In genomic region chr11:101645411-101646282, GRCm38 (mm10) we compare ENCODE assay signal across 9 mouse cellular contexts. TPM values are rescaled to one million over a fixed set of nuclear protein-coding genes. Genes with fewer than 3 reads are reported as not detected.
DNase-seq lines count a peak whose midpoint lies in the region; ATAC-seq lines count a peak whose summit lies in the region.
"Not testable (repeated sequence)": the region's sequence is repeated elsewhere in the genome, so short reads cannot be mapped to it uniquely, and the experiment has no call there.
"Had no signal": no experiment of that assay in that cellular context is flagged by ENCODE, and none has a peak within 500 bp of the region (broad histone marks: within the 10 kb centered on the region; RNA-seq: fewer than 3 reads in every experiment).

No protein-coding gene starts in this region.

- not testable (repeated sequence) for H3K4me1 ChIP-seq in forebrain, embryonic 14.5 days (ENCODE audit: control insufficient read depth, insufficient read depth, low read length); neural tube, embryonic 11.5 days (ENCODE audit: control insufficient read depth, insufficient read depth, low read length); stomach, embryonic 14.5 days (ENCODE audit: control insufficient read depth, insufficient read depth, low read length)
- peaks cover 34% of the 10 kb centered on the region for H3K4me1 ChIP-seq in liver, embryonic 15.5 days (replicated peaks)

- H3K27me3 ChIP-seq in forebrain, embryonic 14.5 days (replicated peaks; ENCODE audit: control insufficient read depth, insufficient read depth, low read length); liver, embryonic 15.5 days; neural tube, embryonic 11.5 days (ENCODE audit: control insufficient read depth, insufficient read depth, low read length); stomach, embryonic 14.5 days (ENCODE audit: control insufficient read depth, insufficient read depth, low read length): not testable (repeated sequence)

- H3K4me3 ChIP-seq in forebrain, embryonic 14.5 days (ENCODE audit: low read depth, low read length): peak overlapping the region; percentile 16; the same call in 1 of the 2 replicates
- peak overlapping the region; percentile 49 for H3K4me3 ChIP-seq in liver, embryonic 15.5 days (replicated peaks)
- H3K4me3 ChIP-seq in neural tube, embryonic 11.5 days (ENCODE audit: low read depth, low read length): 0 out of 2 replicates have a peak overlapping the region, but pooled peaks have one; percentile 12
- peak overlapping the region; percentile 13; the same call in 1 of the 2 replicates for H3K4me3 ChIP-seq in stomach, embryonic 14.5 days (ENCODE audit: low read depth, low read length)

- H3K4me2 ChIP-seq in forebrain, embryonic 14.5 days (ENCODE audit: low read length): peak overlapping the region; percentile 42
- H3K4me2 ChIP-seq in liver, embryonic 15.5 days: peak overlapping the region; percentile 71
- peak overlapping the region; percentile 33 for H3K4me2 ChIP-seq in neural tube, embryonic 11.5 days (ENCODE audit: low read depth)
- H3K4me2 ChIP-seq in stomach, embryonic 14.5 days (replicated peaks; ENCODE audit: low read depth, low read length): peak overlapping the region; percentile 22; the same call in 1 of the 2 replicates

- H3K9me3 ChIP-seq in forebrain, embryonic 14.5 days (replicated peaks; ENCODE audit: control insufficient read depth, low read length); liver, embryonic 15.5 days (replicated peaks); neural tube, embryonic 11.5 days (ENCODE audit: control insufficient read depth, low read length); stomach, embryonic 14.5 days (ENCODE audit: control insufficient read depth, low read depth, low read length): not testable (repeated sequence)

- intact Hi-C loops in heart, postnatal 10 days (cut with DNase I): not testable (repeated sequence)

- peak; percentile 85 for DNase-seq in CD4-positive, CD25-positive, alpha-beta regulatory T cell, adult 2 months (ENCODE audit: low read depth, low spot score)
- peak; percentile 79 for DNase-seq in cerebellum, adult 11-12 months
- peak; percentile 85 for DNase-seq in forebrain, embryonic 14.5 days (ENCODE audit: low spot score)
- DNase-seq in heart, postnatal 10 days: peak; percentile 75 to 79
- peak; percentile 58 to 79 for DNase-seq in kidney, postnatal 36 days
- DNase-seq in neural tube, embryonic 11.5 days (ENCODE audit: low spot score): peak; percentile 88

- peak overlapping the region; percentile 62 for H3K9ac ChIP-seq in forebrain, embryonic 14.5 days (ENCODE audit: low read length)
- peak overlapping the region; percentile 49 for H3K9ac ChIP-seq in liver, embryonic 15.5 days
- peak overlapping the region; percentile 54 for H3K9ac ChIP-seq in neural tube, embryonic 11.5 days (ENCODE audit: low read length)
- H3K9ac ChIP-seq in stomach, embryonic 14.5 days (replicated peaks; ENCODE audit: low read depth, low read length): 0 out of 2 replicates have a peak overlapping the region, but pooled peaks have one; percentile 21

- H3K36me3 ChIP-seq in forebrain, embryonic 14.5 days (ENCODE audit: control insufficient read depth, insufficient read depth, low read length); liver, embryonic 15.5 days (replicated peaks); neural tube, embryonic 11.5 days (ENCODE audit: control insufficient read depth, insufficient read depth, low read length); stomach, embryonic 14.5 days (ENCODE audit: control insufficient read depth, insufficient read depth, low read length): not testable (repeated sequence)

- under 1% methylated on average over 41 of the region's 56 CpGs for WGBS in forebrain, embryonic 14.5 days
- WGBS in liver, embryonic 15.5 days (ENCODE audit: insufficient replicate concordance): under 1% methylated on average over 44 of the region's 56 CpGs
- under 1% methylated on average over 43 of the region's 56 CpGs for WGBS in neural tube, embryonic 11.5 days
- 1% methylated on average over 43 of the region's 56 CpGs for WGBS in stomach, embryonic 14.5 days

- peak; percentile 77 for ATAC-seq in forebrain, embryonic 14.5 days
- peak; percentile 80 for ATAC-seq in liver, embryonic 15.5 days (ENCODE audit: insufficient read depth)
- peak; percentile 72 for ATAC-seq in neural tube, embryonic 11.5 days (ENCODE audit: insufficient read depth, low FRiP score, low TSS enrichment)
- ATAC-seq in stomach, embryonic 14.5 days (ENCODE audit: insufficient number of reproducible peaks, insufficient read depth, low FRiP score, low read depth): peak; percentile 83

- peak overlapping the region; percentile 92 for H3K27ac ChIP-seq in forebrain, embryonic 14.5 days (ENCODE audit: low read depth, low read length)
- H3K27ac ChIP-seq in liver, embryonic 15.5 days (replicated peaks): peak overlapping the region; percentile 86
- peak overlapping the region; percentile 79 for H3K27ac ChIP-seq in neural tube, embryonic 11.5 days (ENCODE audit: low read depth, low read length)
- H3K27ac ChIP-seq in stomach, embryonic 14.5 days (ENCODE audit: low read length): peak overlapping the region; percentile 89

RNA-seq across cellular contexts. Expression of gene Rdm1, which starts 18.7 kb away (rescaled TPM):
- polyA plus RNA-seq in forebrain, embryonic 14.5 days (2014; fragmentation: Nextera tagmentation; extraction: Ambion mirVana): 32.7 and 38.5 TPM in 2 replicates
- 10 to 100 TPM; 34.4 to 36.9 TPM for total RNA-seq in heart, postnatal 10 days (2021)
- polyA plus RNA-seq in liver, embryonic 15.5 days (2015; fragmentation: Nextera tagmentation; extraction: Ambion mirVana): 10.7 and 12.1 TPM in 2 replicates
- 24.1 and 30.7 TPM in 2 replicates for polyA plus RNA-seq in neural tube, embryonic 11.5 days (2014; fragmentation: Nextera tagmentation; extraction: Ambion mirVana)
- 38.3 and 47.5 TPM in 2 replicates for polyA plus RNA-seq in stomach, embryonic 14.5 days (2014; fragmentation: Nextera tagmentation; extraction: Ambion mirVana)

RNA-seq across cellular contexts. Expression of gene Arl4d, which starts 19.7 kb away (rescaled TPM):
- 40.5 and 42.7 TPM in 2 replicates for polyA plus RNA-seq in forebrain, embryonic 14.5 days (2014; fragmentation: Nextera tagmentation; extraction: Ambion mirVana)
- total RNA-seq in heart, postnatal 10 days (2021): 10 to 100 TPM; 22.6 to 27.5 TPM
- polyA plus RNA-seq in liver, embryonic 15.5 days (2015; fragmentation: Nextera tagmentation; extraction: Ambion mirVana): 0.82 and 0.94 TPM in 2 replicates
- polyA plus RNA-seq in neural tube, embryonic 11.5 days (2014; fragmentation: Nextera tagmentation; extraction: Ambion mirVana): 23.9 and 29.5 TPM in 2 replicates
- 6.4 and 8.1 TPM in 2 replicates for polyA plus RNA-seq in stomach, embryonic 14.5 days (2014; fragmentation: Nextera tagmentation; extraction: Ambion mirVana)

RNA-seq across cellular contexts. Expression of gene Gm11634, which starts 46.6 kb away (rescaled TPM):
- not detected in 2 replicates for polyA plus RNA-seq in forebrain, embryonic 14.5 days (2014; fragmentation: Nextera tagmentation; extraction: Ambion mirVana)
- total RNA-seq in heart, postnatal 10 days (2021): not detected
- polyA plus RNA-seq in liver, embryonic 15.5 days (2015; fragmentation: Nextera tagmentation; extraction: Ambion mirVana): 0.16 TPM in 1 of 2 replicates, not detected in the other
- not detected in 2 replicates for polyA plus RNA-seq in neural tube, embryonic 11.5 days (2014; fragmentation: Nextera tagmentation; extraction: Ambion mirVana)
- not detected in 2 replicates for polyA plus RNA-seq in stomach, embryonic 14.5 days (2014; fragmentation: Nextera tagmentation; extraction: Ambion mirVana)
- total RNA-seq: ES-E14 had no signal

Comparison
In these comparisons a context has a peak if more than half of its experiments do, and no peak if none do; other contexts are left out.
1. Peak in every context shown above with its lines: DNase-seq, ATAC-seq, H3K4me3 ChIP-seq and H3K27ac ChIP-seq.